Mouse (Mus musculus) B cell, adult 67 days (primary cell): ENCODE results near the gene Prss53. TPM values are rescaled to one million over a fixed set of nuclear protein-coding genes. Genes with fewer than 3 reads are reported as not detected.

Experiments
- total RNA-seq, 2 experiments: library from RNA; stranded (reverse); gene quantifications; 4 replicates each; pipeline ENCODE4 v1.2.4; 2023

Prss53 gene
- under 1 TPM in 1 of 2 experiments, not detected in 1; 0.49 TPM for total RNA-seq

DNA sequence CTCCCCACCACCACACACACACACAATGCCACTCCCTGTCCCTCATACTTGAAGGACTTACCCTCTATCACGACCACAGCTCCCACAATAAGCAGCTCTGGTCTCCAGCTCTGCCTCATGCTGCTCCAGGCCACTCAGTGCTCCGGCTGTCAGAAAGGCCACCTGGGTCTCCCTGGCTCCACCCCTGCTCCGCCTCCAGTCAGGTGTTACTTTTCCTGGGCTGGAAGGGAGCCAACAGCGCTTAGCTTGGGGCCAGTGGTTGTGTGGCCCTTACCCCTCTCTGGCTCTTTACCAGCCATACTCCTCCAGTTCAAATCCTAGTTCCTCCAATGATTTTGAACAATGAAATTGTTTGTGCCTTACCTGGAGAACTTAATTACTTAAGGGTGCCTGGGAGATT lies at the start of gene Prss53:
Gene Prss53, minus strand, starts transcription at position 173 of the 400 bp plus-strand sequence.

GRCm38 (mm10) chr7:127929923-127930322 lies 39.2 kb upstream of the Prss53 start, which contains the start of gene Prss8:
Gene Prss8 (minus strand): TSS chr7:127930104.

DNA sequence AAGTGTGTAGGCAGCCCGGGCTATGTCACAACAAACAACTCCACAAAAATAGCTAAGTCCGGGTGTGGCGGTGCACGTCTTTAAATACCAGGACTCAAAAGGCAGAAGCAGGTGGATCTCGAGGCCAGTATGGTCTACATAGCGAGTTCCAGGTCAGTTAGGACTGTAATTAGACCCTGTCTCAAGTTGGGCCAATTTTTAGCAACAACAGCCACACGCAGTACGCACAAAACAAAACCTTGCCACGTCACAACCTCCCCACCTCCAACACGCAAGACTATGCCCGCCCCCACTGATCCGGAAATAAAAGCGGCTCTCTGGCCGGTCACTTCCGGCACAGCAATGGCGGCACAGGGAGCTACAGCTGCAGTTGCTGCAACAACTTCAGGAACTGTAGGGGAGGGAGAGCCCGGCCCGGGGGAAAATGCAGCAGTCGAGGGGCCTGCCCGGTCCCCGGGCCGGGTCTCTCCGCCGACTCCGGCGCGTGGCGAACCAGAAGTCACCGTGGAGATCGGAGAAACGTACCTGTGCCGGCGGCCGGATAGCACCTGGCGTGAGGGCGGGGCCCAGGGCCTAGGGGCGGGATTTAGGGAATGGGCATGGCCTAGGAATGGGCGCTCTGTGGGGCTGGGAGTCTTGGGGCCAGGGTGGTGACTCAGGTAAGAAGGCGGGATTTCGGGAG lies 21.6 kb upstream of the Prss53 start, which contains the start of gene Kat8:
Gene Kat8, plus strand, starts transcription at position 327 of the 682 bp plus-strand sequence.

DNA sequence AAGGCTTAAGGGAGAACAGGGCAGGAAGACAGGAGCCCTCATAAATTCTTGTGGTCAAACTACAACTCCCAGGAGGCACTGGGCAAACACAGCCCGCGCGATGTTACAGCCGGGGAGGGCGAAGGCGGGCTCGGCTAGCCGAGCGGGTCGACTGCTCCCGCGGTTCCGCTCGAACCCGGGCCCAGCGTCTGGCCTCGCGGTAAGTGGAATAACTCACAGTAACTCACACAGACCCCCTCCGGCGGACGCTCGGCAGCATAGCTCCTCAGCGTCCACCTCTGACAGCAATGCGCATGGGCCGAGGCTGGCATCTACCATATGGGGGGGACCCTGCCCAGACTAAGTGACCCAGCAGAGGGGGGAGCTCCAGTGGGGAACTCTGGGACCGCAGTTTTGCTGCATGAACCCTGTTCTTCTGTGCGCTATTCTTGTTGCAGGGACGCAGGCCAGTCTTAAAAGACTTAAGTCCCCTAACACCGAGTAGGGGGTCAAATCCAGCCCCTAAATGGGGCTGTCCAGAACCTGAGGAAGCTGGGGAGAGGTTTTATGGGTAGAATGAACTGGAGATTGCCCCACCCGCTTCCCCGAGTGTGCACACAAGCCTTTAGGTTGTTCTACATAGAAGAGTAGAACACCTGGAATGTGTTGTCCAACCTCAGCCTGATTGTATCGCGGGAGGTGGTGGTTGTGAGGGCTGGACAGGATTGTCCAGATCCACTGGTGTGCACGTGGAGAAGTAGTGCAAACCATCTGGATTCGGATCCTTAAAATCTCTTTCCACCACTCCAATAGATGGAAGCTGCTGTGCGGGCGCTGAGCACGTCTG lies 13.4 kb upstream of the Prss53 start, which contains the start of gene Bckdk:
Gene Bckdk, plus strand, starts transcription at position 112 of the 826 bp plus-strand sequence.

DNA sequence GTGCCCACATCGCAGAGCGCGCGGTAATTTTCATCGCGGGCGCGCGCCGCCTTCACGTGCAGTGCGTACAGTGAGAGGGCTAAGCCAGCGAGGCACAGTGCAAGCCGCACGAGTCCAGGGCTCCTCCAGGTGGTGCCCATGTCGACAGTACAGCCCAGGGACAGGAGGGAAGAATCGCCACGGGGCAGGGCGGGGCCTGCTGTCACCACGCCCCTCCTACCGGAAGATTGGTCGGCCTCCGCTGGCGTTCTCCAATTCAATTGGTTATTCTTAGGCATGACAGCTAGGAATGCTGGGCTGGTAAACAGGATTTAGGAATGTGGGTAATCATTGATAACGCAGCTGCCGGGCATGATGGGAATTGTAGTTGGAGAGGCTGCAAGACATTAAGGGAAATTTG lies 4.7 kb upstream of the Prss53 start, which contains the start of the genes Gm21974 and Vkorc1:
Gene Gm21974, minus strand, starts transcription at position 13 of the 400 bp plus-strand sequence.
Gene Vkorc1, minus strand, starts transcription at position 176 of the 400 bp plus-strand sequence.

GRCm38 (mm10) chr7:127876467-127877348 lies 14.1 kb downstream of the Prss53 start, which contains the start of gene Zfp668:
Gene Zfp668 (minus strand): TSS chr7:127876828.

GRCm38 (mm10) chr7:127876041-127876466 lies 14.7 kb downstream of the Prss53 start, which contains the start of gene Zfp646:
Gene Zfp646 (plus strand): TSS chr7:127876221.

Other genes with a start within 250 kb of the Prss53 start
- 10 to 100 TPM; 57.9 to 70.7 TPM for gene Bcl7c, start 182.0 kb downstream of the Prss53 start, total RNA-seq
- not detected for gene Ctf1, start 178.2 kb downstream of the Prss53 start, total RNA-seq
- not detected for gene Ctf2, start 158.8 kb downstream of the Prss53 start, total RNA-seq
- gene Fbxl19, start 146.4 kb downstream of the Prss53 start, total RNA-seq = 10 to 100 TPM; 14.3 to 15.7 TPM
- 10 to 100 TPM; 38.3 to 40.4 TPM for gene Orai3, start 121.2 kb downstream of the Prss53 start, total RNA-seq
- 10 to 100 TPM; 71.9 to 94.6 TPM for gene Setd1a, start 114.3 kb downstream of the Prss53 start, total RNA-seq
- gene Gm49388, start 105.4 kb downstream of the Prss53 start, total RNA-seq = under 1 TPM in 1 of 2 experiments, not detected in 1; 0.53 TPM
- 1 to 10 TPM; 4.1 to 6.1 TPM for gene Hsd3b7, start 90.4 kb downstream of the Prss53 start, total RNA-seq
- 100 to 1,000 TPM; 143 to 167 TPM for gene Stx4a, start 66.7 kb downstream of the Prss53 start, total RNA-seq
- gene Stx1b, start 66.4 kb downstream of the Prss53 start, total RNA-seq = not detected
- gene Zfp646, start 14.7 kb downstream of the Prss53 start, total RNA-seq = 100 to 1,000 TPM; 104 to 108 TPM
- 10 to 100 TPM; 15.3 to 20.7 TPM for gene Zfp668, start 14.1 kb downstream of the Prss53 start, total RNA-seq
- gene Gm21974, start 4.5 kb upstream of the Prss53 start, total RNA-seq = under 1 TPM in 1 of 2 experiments, not detected in 1; 0.83 TPM
- gene Vkorc1, start 4.6 kb upstream of the Prss53 start, total RNA-seq = 10 to 100 TPM; 13.7 to 19.4 TPM
- 10 to 100 TPM; 29.3 to 35.7 TPM for gene Bckdk, start 13.1 kb upstream of the Prss53 start, total RNA-seq
- 10 to 100 TPM; 51.0 to 58.3 TPM for gene Kat8, start 21.5 kb upstream of the Prss53 start, total RNA-seq
- not detected for gene Prss8, start 39.1 kb upstream of the Prss53 start, total RNA-seq
- 1 to 10 TPM; 1.7 to 3.1 TPM for gene Prss36, start 55.8 kb upstream of the Prss53 start, total RNA-seq
- gene Fus, start 76.5 kb upstream of the Prss53 start, total RNA-seq = 100 to 1,000 TPM; 721 to 839 TPM
- gene Pycard, start 102.9 kb upstream of the Prss53 start, total RNA-seq = 10 to 100 TPM; 21.7 to 25.7 TPM
- 1 to 10 TPM; 1.0 to 1.3 TPM for gene Trim72, start 113.0 kb upstream of the Prss53 start, total RNA-seq
- 1 to 10 TPM; 1.7 to 1.8 TPM for gene Itgam, start 171.7 kb upstream of the Prss53 start, total RNA-seq
- not detected for gene Gm49368, start 171.7 kb upstream of the Prss53 start, total RNA-seq
- 1 to 10 TPM in 1 of 2 experiments, under 1 TPM in 1; 0.53 to 1.3 TPM for gene Itgax, start 238.6 kb upstream of the Prss53 start, total RNA-seq